Mouse (Mus musculus) embryo, embryonic 11.5 days (tissue): Measurements from ENCODE around the gene Ahnak.
"Not testable (repeated sequence)": the region's sequence is repeated elsewhere in the genome, so short reads cannot be mapped to it uniquely, and the experiment has no call there.

Experiments
- DNase-seq: peaks from one replicate; pipeline ENCODE4 v3.0.0-alpha.2; 2012; ENCODE audit warnings: low read depth, low spot score

Gene Ahnak

DNA sequence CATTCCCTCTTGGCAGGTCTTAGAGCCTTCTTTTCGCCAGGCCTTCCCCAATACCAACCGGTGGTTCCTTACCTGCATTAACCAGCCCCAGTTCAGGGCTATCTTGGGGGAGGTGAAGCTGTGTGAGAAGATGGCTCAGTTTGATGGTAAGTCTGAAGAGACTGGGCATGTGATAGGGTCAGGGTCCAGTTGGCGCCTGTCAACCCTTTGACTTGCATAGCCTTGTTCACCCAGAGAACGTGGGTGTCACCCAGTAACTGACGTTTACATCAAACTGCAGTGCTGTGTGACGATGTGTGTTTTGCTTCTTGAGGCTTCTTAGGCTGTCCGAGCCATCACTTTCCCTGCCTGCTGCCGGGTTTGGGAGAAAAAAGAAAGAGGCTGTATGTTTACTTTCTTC lies 16.6 kb upstream of the Ahnak start:
- not testable (repeated sequence) for DNase-seq

DNA sequence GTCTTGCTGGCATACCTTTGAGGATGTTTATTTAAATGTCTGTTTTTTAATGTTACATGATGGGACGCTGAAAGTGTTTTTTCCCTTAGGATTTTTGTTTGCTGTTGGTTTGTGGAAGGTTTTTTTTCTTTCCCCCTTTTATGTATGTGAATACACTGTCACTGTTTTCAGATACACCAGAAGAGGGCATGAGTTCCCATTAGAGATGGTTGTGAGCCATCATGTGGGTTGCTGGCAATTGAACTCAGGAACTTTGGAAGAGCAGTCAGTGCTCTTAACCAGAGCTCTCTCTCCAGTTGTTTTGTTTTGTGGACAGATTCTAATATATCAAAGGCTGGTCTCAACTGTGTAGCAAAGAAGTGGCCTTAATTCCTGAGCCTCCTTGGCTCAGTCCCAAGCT lies 14.4 kb upstream of the Ahnak start:
- no peak for DNase-seq

DNA sequence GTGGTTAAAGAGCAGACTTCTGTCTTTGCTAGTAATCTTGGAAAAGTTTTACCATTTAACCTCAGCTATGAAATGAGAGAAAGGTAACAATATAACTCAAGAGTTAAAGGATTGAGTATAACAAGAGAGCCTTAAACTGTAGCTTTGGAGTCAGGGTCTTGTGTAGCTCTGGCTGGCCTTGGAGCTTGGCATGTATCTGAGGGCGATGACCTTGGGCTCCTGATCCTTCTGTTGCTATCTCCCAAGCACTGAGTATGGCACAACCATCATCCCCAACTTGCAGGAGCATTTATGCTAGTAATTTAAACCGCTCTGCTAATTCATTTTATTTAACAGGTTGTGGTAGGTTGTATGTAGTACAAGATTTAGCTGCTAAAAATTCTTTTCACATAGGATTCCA lies 13.6 kb upstream of the Ahnak start:
- DNase-seq, result no peak

DNA sequence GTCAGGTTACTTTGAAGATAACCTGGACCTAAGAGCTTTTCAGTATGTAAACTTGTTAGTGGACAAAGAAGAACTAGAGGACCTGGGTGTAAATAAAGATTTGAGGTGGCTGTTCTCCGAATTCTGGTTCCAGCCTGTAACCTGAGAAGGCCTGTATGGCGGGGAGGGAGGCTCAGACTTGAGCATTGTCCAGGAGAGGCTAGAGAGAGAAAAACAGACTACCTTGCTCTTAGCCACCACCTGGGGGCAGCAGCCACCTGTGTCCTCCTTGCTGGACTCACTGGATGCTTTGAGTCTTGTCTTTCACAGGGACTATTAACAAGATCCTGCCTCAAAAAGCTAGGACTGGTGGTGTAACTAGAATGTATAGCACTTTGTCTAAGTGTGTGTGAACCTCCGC lies 12.5 kb upstream of the Ahnak start:
- DNase-seq, result peak; percentile 54

- DNase-seq, result no peak
Observed at GRCm38 (mm10) chr19:8980771-8981170, 8.3 kb upstream of the Ahnak start.

DNA sequence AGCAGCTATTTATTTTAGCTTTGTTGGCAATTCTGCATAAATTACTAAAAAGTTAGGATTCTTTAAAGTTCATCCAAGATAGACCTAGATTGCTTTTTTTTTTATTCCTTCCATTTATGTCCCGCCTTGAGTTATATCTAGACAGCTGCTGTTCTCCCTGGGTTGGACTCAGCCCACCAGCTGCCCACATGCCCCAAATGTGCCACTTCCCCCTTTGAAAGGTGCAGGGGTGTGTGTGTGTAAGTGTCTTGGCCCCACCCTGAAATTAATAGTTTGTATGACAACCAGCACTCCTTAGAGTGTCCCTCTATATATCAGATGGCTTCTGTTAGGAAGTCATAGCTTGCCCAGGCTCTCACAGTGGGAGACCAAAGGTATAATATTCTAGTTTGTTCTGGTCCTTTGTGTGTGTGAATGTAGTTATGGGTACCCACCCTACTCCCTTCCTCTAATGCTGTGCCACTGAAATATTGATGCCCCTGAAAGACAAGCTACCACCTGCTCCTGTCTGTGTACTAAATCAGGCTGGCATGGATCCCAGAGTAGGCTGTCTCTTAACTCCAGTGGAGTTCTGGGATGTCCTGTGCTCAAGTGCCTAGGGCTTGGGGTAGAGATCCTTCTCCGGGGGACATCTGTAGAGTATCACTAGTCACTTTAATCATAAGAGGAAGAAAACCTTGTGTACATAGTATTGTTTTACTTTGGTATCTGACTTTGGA lies 7.5 kb upstream of the Ahnak start:
- DNase-seq, result no peak

DNA sequence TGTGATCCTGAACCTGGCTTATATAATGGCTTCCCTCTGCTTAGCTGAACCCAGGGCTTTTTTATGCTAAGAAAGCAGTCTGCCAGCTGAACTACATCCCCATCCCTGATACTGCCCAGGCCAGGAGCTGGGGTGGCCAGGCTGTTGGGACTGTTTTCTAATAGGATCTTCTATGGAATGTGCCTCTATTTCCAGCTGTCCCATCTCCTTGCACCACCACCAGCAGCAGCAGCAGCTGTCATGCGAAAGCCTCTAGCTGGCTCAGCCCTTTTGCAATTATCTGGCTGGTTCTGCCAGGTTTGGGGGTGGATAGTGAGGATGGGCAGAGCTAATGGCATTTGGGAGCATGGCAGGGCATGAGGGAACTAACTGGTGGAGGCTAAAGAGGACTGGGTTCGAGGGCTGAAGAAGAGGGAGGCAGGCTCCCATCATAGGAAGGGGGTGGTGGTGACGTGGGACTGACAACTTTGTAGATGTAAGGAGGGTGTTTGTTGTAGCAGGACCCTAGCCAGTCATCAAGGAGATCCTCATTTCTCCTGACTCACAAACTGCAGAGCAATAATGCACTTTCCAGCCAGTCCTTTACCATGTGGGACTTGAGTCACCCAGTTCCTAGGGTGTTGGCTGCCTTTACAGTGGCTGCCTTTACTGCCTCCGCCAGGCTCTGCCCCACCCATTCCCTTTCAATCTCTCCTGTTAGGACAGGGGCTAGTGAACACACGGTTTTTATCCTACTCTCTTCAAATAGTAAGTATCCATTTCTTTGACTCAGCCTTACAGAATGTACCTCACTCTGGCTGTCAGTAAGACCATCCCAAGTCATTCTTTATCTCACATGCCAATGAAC lies 6.6 kb upstream of the Ahnak start:
- DNase-seq, result no peak

DNA sequence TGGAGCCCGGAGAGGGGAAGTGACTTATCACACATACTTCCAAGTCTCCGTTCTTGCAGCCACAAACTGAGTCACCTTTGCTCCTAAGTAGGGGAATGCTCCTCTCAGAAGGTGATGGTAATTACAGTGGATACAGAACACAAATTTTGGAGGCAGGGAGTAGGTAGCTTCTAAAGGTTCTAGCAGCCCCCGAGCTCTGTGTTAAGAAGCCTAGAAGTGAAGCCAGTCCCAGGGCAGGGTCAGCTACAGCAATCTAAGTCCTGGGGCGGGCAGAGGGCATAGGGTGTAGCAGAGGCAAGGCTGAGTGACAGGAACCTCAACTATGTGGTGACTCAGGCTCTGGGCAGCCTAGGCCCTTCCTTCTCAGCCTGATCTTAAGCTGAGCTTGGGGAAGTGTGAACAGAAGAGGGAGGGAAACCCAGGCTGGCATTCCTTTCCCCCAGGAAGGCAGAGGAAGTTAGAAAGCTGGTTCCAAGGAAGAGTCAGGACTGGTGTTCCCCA lies 5.9 kb upstream of the Ahnak start:
- DNase-seq, result no peak

DNA sequence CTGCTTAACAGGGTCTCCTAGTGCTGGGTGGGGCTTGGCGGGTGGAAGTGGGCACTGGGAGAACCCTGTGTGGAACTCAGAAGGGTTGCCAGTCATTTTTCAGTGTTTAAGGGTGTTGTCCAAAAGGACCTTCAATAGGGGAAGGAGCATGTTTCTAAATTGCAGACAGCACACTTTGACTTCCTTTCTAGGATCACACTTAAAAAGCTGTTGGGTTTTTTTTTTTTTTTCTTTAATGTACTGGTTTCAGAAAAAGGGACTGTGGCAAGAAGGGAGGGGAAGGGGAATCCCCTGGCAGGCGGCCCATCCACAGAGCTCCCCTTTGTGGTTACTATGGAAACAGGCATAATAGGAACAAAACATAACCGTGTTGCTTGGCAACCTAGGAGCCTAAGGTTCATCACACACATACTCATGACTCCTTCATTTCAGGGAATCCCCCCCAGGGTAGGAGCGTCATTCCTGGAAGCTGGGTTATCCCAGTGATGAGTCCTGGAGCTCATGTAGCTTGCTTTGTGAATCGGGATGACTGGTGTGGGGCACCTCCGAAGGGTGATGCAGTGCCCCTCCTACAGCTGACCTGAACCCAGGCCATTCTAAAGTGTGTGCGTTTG lies 4.7 kb upstream of the Ahnak start:
- peak; percentile 55 for DNase-seq

DNA sequence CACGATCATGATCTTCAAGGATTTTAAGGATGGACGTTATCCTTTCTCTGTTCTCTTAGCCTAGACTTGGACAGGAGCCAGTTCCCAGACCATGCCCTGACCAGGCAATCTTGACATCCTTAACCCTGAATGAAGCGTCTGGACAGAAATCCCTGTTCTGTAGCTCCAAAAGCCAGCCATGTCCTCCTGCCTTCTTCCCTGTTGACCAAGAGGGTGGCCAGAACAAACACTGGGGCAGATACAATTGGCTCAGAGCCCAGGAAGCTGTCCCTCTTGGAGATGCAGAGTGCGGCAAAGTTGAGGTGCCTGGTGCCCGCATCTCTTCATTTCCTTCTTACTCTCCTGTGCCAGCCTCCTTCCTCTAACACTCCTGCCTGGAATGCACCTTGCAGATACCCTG lies 3.2 kb upstream of the Ahnak start:
- no peak for DNase-seq

DNA sequence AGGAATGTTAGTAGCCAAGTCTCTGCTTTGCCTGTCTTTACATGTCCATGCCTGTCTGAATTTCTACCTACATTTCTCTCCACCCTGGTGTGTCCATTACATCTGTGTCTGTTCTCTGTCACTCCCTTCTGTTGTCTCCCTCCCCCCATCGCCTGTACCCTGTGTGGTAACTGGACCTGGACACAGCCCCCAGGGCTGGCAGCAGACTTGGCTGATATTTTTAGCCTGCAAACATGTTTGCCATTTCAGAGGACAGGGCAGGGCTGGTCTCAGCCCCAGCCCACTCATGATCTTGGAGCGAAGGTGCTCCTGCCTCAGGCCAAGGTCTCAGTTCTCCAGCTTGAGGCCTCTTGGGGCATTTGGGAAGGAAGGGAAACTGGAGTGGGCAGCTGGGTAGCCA lies 1.3 kb upstream of the Ahnak start:
- no peak for DNase-seq

GRCm38 (mm10) chr19:8988346-8989065 lies 578 bp upstream of the Ahnak start:
- DNase-seq, result no peak

GRCm38 (mm10) chr19:8989567-8990431 lies 715 bp downstream of the Ahnak start:
- peak; percentile 78 for DNase-seq

DNA sequence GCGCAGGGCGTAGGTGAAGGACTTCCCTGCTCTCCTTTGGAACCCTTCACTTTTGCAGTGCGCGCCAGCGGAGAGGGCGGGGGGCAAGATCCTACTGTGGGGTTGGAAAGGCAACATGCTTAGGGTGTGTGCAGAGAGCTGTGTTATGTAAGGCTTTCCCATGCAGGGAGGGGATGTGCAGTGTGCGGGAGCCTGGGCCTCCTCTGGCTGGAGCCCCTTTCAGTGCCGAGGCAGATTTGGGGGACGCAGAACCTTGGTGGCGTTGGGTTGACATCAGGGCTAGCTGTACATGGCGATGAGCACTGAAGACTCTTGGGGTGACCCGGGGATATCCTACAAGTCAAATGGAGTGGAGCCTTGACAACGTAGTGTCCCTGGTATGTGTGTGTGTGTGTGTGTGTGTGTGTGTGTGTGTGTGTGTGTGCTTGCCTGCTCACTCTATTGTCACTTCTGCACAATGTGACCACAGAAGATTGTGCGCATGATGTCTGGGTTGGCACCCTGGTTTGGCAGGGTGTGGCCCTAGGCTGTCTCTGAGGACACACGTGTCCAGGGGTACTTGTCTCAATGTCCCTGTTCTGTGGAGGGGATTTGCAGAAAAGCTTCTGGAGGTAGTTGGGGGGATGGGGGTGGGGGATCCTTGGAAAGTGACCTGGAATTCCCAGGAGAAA lies 1.5 kb downstream of the Ahnak start:
- DNase-seq, result no peak

GRCm38 (mm10) chr19:8991245-8991870 lies 2.3 kb downstream of the Ahnak start:
- DNase-seq, result no peak

GRCm38 (mm10) chr19:8991871-8992735 lies 3.0 kb downstream of the Ahnak start:
- DNase-seq, result no peak

- DNase-seq, result peak; percentile 46
Observed at GRCm38 (mm10) chr19:8992769-8993624, 3.9 kb downstream of the Ahnak start.

DNA sequence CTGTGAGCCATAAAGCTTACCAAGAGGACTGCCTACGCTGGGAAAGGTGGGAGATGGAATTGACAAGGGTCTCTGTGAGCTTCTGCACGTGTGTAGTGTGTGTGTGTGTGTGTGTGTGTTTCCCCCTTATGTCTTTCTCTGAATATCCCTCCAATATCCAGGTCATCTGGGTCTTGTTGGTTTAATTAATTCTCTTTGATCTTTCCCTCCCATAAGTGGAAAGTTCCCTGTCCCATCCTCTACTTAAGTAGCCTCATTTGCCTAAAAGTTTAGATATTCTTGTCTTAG lies 4.5 kb downstream of the Ahnak start:
- DNase-seq, result no peak
